Mouse (Mus musculus) adrenal gland, adult 10 weeks (tissue): ENCODE measurements around the gene 2610001J05Rik. TPM values are rescaled to one million over a fixed set of nuclear protein-coding genes. Genes with fewer than 3 reads are reported as not detected.

Experiments
- polyA plus RNA-seq: library from polyadenylated mRNA; stranded (reverse); fragments of 350-450 nt; fragmentation: Illumina TruSeq; extraction: RNeasy Lipid Tissue Mini Kit (QIAGEN cat#74804); gene quantifications from one replicate; pipeline ENCODE4 v1.2.3, GENCODE M21; 2014; ENCODE audit warnings: low read depth, low replicate concordance

The 2610001J05Rik gene
- 107 TPM for polyA plus RNA-seq

GRCm38 (mm10) chr6:13870919-13871624, at the start of gene 2610001J05Rik:
Gene 2610001J05Rik, minus strand, starts transcription at chr6:13871518.

GRCm38 (mm10) chr6:13839345-13840054, 31.8 kb downstream of the 2610001J05Rik start, which contains the start of gene Gpr85:
Gene Gpr85, minus strand, starts transcription at chr6:13839942.

Other genes with a start within 250 kb of the 2610001J05Rik start
- gene Bmt2, start 193.6 kb downstream of the 2610001J05Rik start, polyA plus RNA-seq: 54.4 TPM
- gene Gpr85, start 31.6 kb downstream of the 2610001J05Rik start, polyA plus RNA-seq: 2.7 TPM